Mouse (Mus musculus): ENCODE data around the gene Gpx6. TPM values are rescaled to one million over a fixed set of nuclear protein-coding genes. Genes with fewer than 3 reads are reported as not detected.

The Gpx6 gene
- polyA plus RNA-seq, 1 experiment, result not detected

DNA sequence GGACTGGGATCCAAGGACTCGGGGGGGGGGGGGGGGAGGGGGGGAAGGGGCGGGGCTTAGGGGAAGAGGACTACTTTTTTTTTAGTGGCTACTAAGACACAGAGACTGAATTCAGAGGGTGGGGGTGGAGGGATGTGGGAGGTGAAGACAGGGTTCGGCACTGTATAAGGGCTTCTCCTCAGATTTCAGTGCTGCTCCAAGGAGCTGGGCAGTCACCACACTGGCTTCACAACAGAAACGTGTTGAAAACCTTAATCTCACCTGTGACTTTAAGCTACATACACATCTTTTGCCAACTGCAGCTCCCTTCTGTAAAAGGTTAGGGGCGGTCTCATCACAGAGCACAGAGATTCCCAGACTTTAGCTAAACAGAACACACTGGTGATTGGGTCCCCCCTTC, 929 bp downstream of the Gpx6 start:
- WGBS, result 57% methylated on average over 4 of the region's 5 CpGs
- TF ChIP-seq CTCF (IDR thresholded peaks at IDR 0.05; ENCODE audit: control insufficient read depth, insufficient read depth, low read length) (no peak), POLR2A (IDR thresholded peaks at IDR 0.05; ENCODE audit: borderline replicate concordance, control insufficient read depth, low read depth, low read length) (no peak)
- no peaks in the 10 kb centered on the region for H3K4me1 ChIP-seq (ENCODE audit: control insufficient read depth, insufficient read depth, low read length)
- H3K27ac ChIP-seq (ENCODE audit: control insufficient read depth, insufficient read depth, low read depth, low read length, poor library complexity), result no peak overlapping the region
- no peak overlapping the region for H3K4me3 ChIP-seq (replicated peaks; ENCODE audit: control insufficient read depth, low read depth, low read length)

- TF ChIP-seq POLR2A (IDR thresholded peaks at IDR 0.05; ENCODE audit: borderline replicate concordance, control insufficient read depth, low read depth, low read length) (no peak), CTCF (IDR thresholded peaks at IDR 0.05; ENCODE audit: control insufficient read depth, insufficient read depth, low read length) (no peak)
- no peak overlapping the region for H3K4me3 ChIP-seq (replicated peaks; ENCODE audit: control insufficient read depth, low read depth, low read length)
- WGBS, result 73% methylated on average over 4 of the region's 4 CpGs
- no peak overlapping the region for H3K27ac ChIP-seq (ENCODE audit: control insufficient read depth, insufficient read depth, low read depth, low read length, poor library complexity)
- H3K4me1 ChIP-seq (ENCODE audit: control insufficient read depth, insufficient read depth, low read length), result no peaks in the 10 kb centered on the region
Measured at GRCm38 (mm10) chr13:21313903-21314302, 2.0 kb downstream of the Gpx6 start.

DNA sequence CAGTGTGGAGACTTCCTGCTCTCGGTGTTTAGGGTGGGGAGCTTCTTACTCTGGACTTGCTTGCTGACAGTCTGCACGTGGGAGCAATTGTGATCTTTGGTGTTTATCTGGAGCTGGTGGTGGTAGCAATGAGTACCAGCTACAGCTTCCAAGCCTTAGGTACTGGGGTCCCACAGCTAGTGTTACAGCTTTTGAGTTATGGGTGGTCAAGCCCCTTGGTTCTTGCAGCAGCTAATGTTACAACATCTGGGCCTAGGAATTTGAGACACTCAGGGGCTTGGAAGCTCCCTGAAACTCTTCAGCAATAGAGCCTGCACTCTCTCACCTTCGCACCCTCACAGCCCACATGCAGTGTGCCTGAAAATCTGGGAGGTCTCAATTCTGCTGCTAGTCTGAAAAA, 8.3 kb downstream of the Gpx6 start:
- H3K4me3 ChIP-seq (replicated peaks; ENCODE audit: control insufficient read depth, low read depth, low read length), result no peak overlapping the region
- no peak for TF ChIP-seq CTCF (IDR thresholded peaks at IDR 0.05; ENCODE audit: control insufficient read depth, insufficient read depth, low read length)
- no peak for TF ChIP-seq POLR2A (IDR thresholded peaks at IDR 0.05; ENCODE audit: borderline replicate concordance, control insufficient read depth, low read depth, low read length)
- 72% methylated on average over 3 of the region's 3 CpGs for WGBS
- H3K27ac ChIP-seq (ENCODE audit: control insufficient read depth, insufficient read depth, low read depth, low read length, poor library complexity), result no peak overlapping the region
- no peaks in the 10 kb centered on the region for H3K4me1 ChIP-seq (ENCODE audit: control insufficient read depth, insufficient read depth, low read length)

DNA sequence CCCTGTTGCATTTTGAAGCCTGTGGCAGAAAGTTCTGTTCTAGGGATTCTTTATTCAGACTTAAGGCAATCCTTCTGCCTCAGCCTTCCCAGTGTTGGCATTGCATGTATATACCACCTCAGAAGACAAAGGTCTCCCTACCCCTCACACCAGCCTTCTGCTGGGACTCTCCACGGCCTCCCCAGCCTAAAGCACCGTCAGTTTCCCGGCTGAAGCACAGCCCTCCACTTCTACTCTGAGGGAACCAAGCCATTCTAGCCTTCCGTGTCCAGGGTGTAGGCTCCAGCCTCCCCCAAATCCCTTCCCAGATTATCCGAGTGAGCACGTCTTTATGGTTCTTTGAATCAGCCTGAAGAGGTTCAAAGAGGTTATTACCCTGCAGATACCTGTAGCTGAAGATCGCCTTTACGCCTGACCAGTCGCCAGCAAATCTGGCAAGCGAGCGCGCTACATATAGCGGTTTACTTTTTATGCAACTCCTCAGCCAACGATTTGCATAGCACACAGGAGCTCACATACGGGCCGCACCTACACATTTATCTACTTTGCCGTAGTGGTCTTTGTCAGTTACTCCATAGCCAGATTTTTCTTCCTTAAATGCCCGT, 10.1 kb downstream of the Gpx6 start:
- Histone ChIP-seq H3K4me1 (ENCODE audit: control insufficient read depth, insufficient read depth, low read length) (no peaks in the 10 kb centered on the region), H3K4me3 (replicated peaks; ENCODE audit: control insufficient read depth, low read depth, low read length) (no peak overlapping the region), H3K27ac (ENCODE audit: control insufficient read depth, insufficient read depth, low read depth, low read length, poor library complexity) (no peak overlapping the region)
- TF ChIP-seq CTCF (IDR thresholded peaks at IDR 0.05; ENCODE audit: control insufficient read depth, insufficient read depth, low read length) (no peak), POLR2A (IDR thresholded peaks at IDR 0.05; ENCODE audit: borderline replicate concordance, control insufficient read depth, low read depth, low read length) (no peak)
- WGBS, result 25% methylated on average over 18 of the region's 18 CpGs

DNA sequence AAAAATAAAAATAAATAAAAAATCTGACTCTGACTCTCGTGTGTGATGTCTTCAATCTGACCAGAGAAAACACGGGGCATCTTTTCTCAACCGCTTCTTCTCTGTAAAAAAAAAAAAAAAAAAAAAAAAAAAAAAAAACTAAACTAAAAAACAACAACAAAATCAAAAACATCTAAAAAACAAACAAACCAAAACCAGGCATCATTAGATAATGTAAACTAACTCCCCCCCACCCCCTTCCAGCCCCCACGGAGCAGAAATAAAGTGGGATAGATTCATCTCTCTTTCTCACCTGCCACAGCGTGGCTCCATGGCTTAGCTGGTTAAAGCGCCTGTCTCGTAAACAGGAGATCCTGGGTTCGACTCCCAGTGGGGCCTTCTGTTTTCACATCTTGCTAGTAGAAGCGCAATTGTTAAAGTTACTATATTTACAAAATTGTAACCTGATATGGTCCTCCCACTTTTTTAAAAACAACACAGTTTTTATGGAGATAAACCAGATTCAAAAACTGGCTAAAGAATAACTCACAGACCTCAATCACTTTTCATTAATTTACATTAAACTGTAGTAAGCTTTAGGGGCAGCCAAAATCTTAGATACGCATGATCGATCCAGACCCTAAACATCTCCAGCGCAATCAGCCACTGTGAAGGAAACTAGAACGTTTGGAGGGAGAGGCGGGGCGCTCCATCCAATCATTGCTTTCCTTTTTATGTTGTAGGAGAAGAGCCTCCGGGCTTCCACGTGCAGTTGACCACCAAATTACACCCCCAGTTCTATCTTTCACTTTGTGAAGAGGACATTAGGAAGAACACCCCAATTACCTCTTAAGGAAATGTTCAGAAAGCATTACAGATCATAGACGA, 10.8 kb downstream of the Gpx6 start:
- no peak overlapping the region for H3K27ac ChIP-seq (ENCODE audit: control insufficient read depth, insufficient read depth, low read depth, low read length, poor library complexity)
- no peak overlapping the region for H3K4me3 ChIP-seq (replicated peaks; ENCODE audit: control insufficient read depth, low read depth, low read length)
- no peaks in the 10 kb centered on the region for H3K4me1 ChIP-seq (ENCODE audit: control insufficient read depth, insufficient read depth, low read length)
- TF ChIP-seq POLR2A (IDR thresholded peaks at IDR 0.05; ENCODE audit: borderline replicate concordance, control insufficient read depth, low read depth, low read length), result no peak
- 14% methylated on average over 18 of the region's 18 CpGs for WGBS

GRCm38 (mm10) chr13:21323405-21323804, 11.5 kb downstream of the Gpx6 start:
- Histone ChIP-seq H3K27ac (ENCODE audit: control insufficient read depth, insufficient read depth, low read depth, low read length, poor library complexity) (no peak overlapping the region), H3K4me1 (ENCODE audit: control insufficient read depth, insufficient read depth, low read length) (no peaks in the 10 kb centered on the region), H3K4me3 (replicated peaks; ENCODE audit: control insufficient read depth, low read depth, low read length) (no peak overlapping the region)
- WGBS, result 22% methylated on average over 6 of the region's 6 CpGs
- TF ChIP-seq CTCF (IDR thresholded peaks at IDR 0.05; ENCODE audit: control insufficient read depth, insufficient read depth, low read length) (no peak), POLR2A (IDR thresholded peaks at IDR 0.05; ENCODE audit: borderline replicate concordance, control insufficient read depth, low read depth, low read length) (no peak)

DNA sequence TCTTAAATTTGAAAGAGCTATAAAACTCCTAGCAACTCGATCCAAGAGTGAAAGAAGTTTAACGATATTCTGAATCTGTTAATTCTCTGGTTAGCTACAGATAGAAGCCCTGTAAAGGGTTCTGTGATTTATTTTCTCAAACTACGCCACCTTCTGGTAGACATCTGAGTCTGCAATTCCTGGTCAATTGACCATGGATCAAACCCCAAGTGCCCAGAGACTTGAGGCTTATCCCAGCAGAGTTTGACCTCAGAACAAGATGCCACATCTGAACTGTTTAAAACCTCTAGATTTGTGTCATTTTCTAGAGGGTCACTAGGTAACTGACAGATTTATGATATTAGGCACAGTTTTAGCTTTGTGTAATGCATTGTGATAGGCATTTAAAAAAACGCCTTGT, 14.3 kb downstream of the Gpx6 start:
- TF ChIP-seq CTCF (IDR thresholded peaks at IDR 0.05; ENCODE audit: control insufficient read depth, insufficient read depth, low read length), result no peak
- TF ChIP-seq POLR2A (IDR thresholded peaks at IDR 0.05; ENCODE audit: borderline replicate concordance, control insufficient read depth, low read depth, low read length), result no peak
- whole genome bisulfite sequencing, result 6% methylated on average over 4 of the region's 4 CpGs
- H3K4me1 ChIP-seq (ENCODE audit: control insufficient read depth, insufficient read depth, low read length), result no peaks in the 10 kb centered on the region
- H3K27ac ChIP-seq (ENCODE audit: control insufficient read depth, insufficient read depth, low read depth, low read length, poor library complexity), result no peak overlapping the region
- no peak overlapping the region for H3K4me3 ChIP-seq (replicated peaks; ENCODE audit: control insufficient read depth, low read depth, low read length)

DNA sequence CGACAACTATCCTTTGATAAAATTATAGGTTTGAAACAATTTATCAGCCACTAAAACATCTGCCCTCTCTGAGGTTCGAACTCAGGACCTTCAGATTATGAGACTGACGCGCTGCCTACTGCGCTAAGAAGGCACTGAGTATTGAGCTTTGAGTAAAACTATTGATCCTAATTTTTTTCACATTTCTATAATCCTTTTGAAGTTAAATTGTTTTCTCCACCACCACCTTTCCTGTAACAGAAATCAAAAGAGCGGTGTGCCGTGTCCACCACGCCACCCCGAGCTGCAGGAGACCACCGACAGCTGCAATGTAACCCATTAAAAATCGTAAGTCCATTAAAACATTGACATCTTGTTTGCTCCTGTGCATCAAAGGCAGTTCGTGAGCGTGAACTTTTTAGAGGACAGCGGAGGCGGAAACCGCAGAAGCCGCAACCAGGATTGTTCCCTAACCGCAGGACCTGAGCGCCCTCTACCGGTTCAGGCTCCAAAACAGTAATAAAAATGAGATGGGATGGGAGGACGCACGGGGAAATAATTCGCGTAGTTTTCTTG, 14.8 kb downstream of the Gpx6 start:
- peak; percentile 51; the same call in 1 of the 2 replicates for TF ChIP-seq CTCF (IDR thresholded peaks at IDR 0.05; ENCODE audit: control insufficient read depth, insufficient read depth, low read length)
- no peak for TF ChIP-seq POLR2A (IDR thresholded peaks at IDR 0.05; ENCODE audit: borderline replicate concordance, control insufficient read depth, low read depth, low read length)
- no peak overlapping the region for H3K4me3 ChIP-seq (replicated peaks; ENCODE audit: control insufficient read depth, low read depth, low read length)
- H3K27ac ChIP-seq (ENCODE audit: control insufficient read depth, insufficient read depth, low read depth, low read length, poor library complexity), result no peak overlapping the region
- H3K4me1 ChIP-seq (ENCODE audit: control insufficient read depth, insufficient read depth, low read length), result no peaks in the 10 kb centered on the region
- WGBS, result 1% methylated on average over 24 of the region's 24 CpGs
